In genomic region chr7:141121051-141121531, GRCm38 (mm10) we compare ENCODE assay signal across 13 mouse cellular contexts. TPM values are rescaled to one million over a fixed set of nuclear protein-coding genes. Genes with fewer than 3 reads are reported as not detected.
DNase-seq lines count a peak whose midpoint lies in the region; ATAC-seq lines count a peak whose summit lies in the region.
"Had no signal": no experiment of that assay in that cellular context is flagged by ENCODE, and none has a peak within 500 bp of the region (broad histone marks: within the 10 kb centered on the region; RNA-seq: fewer than 3 reads in every experiment).

No protein-coding gene starts in this region.

- 0 out of 2 replicates have a peak, but pooled peaks have one; percentile 5 for ATAC-seq in common myeloid progenitor, adult 5-6 weeks (replicated peaks; ENCODE audit: low read depth, poor library complexity, severe bottlenecking)
- ATAC-seq: forebrain, embryonic 15.5 days; hindbrain, embryonic 16.5 days had no signal

- 82% methylated on average over 5 of the region's 5 CpGs for whole genome bisulfite sequencing in forebrain, embryonic 10.5 days

- H3K27me3 ChIP-seq in forebrain, embryonic 10.5 days (ENCODE audit: poor library complexity, severe bottlenecking) = peaks cover 25% of the 10 kb centered on the region
- H3K27me3 ChIP-seq: forebrain, embryonic 15.5 days had no signal

- peaks cover 17% of the 10 kb centered on the region for H3K4me1 ChIP-seq in forebrain, embryonic 10.5 days
- H3K4me1 ChIP-seq: forebrain, embryonic 15.5 days had no signal

- H3K9me3 ChIP-seq in forebrain, embryonic 10.5 days = no peaks in the 10 kb centered on the region
- H3K9me3 ChIP-seq: embryonic facial prominence, embryonic 12.5 days; forebrain, embryonic 15.5 days; heart, embryonic 12.5 days had no signal

- H3K4me3 ChIP-seq in forebrain, embryonic 10.5 days = no peak overlapping the region
- H3K4me3 ChIP-seq: embryonic facial prominence, embryonic 12.5 days; forebrain, embryonic 15.5 days; heart, embryonic 12.5 days had no signal

- no peaks in the 10 kb centered on the region for H3K36me3 ChIP-seq in forebrain, embryonic 10.5 days (replicated peaks)
- H3K36me3 ChIP-seq: embryonic facial prominence, embryonic 12.5 days; forebrain, embryonic 15.5 days; heart, embryonic 12.5 days had no signal

- H3K27ac ChIP-seq in forebrain, embryonic 10.5 days = no peak overlapping the region
- H3K27ac ChIP-seq: embryonic facial prominence, embryonic 12.5 days; forebrain, embryonic 15.5 days had no signal

- peak; percentile 92 for DNase-seq in heart, adult 11 months
- no peak for DNase-seq in heart, postnatal 10 days
- peak; percentile 84 to 94 for DNase-seq in kidney, postnatal 36 days
- DNase-seq in lung, postnatal 36 days = peak; percentile 41
- no peak for DNase-seq in right cerebral cortex, postnatal 25 days
- DNase-seq in urinary bladder, postnatal 25 days (ENCODE audit: low spot score) = no peak
- no peak for DNase-seq in forebrain, embryonic 10.5 days (ENCODE audit: extremely low spot score, low spot score)

- intact Hi-C loops in heart, postnatal 10 days (cut with DNase I) = loop anchor here (2.0 kb wide), 1 partner anchor 22 kb away; no protein-coding TSS in a partner anchor

RNA-seq across cellular contexts. Expression of gene Ptdss2, which starts 1.1 kb away (rescaled TPM):
- total RNA-seq in heart, postnatal 10 days (2021) = 10 to 100 TPM; 37.4 to 45.9 TPM
- 12.8 and 16.6 TPM in 2 replicates for total RNA-seq in common myeloid progenitor, adult 5-6 weeks (2017)
- polyA plus RNA-seq in forebrain, embryonic 10.5 days (2016; fragmentation: Nextera tagmentation; extraction: Ambion mirVana) = 81.1 and 84.7 TPM in 2 replicates

RNA-seq across cellular contexts. Expression of gene Ano9, which starts 3.5 kb away (rescaled TPM):
- under 1 TPM; 0.10 to 0.14 TPM for total RNA-seq in heart, postnatal 10 days (2021)
- total RNA-seq in common myeloid progenitor, adult 5-6 weeks (2017) = not detected in 2 replicates
- polyA plus RNA-seq in forebrain, embryonic 10.5 days (2016; fragmentation: Nextera tagmentation; extraction: Ambion mirVana) = 0.53 and 0.69 TPM in 2 replicates
- total RNA-seq: left cerebral cortex, postnatal 10 days had no signal

RNA-seq across cellular contexts. Expression of gene Sigirr, which starts 20.7 kb away (rescaled TPM):
- 1 to 10 TPM; 6.7 to 8.2 TPM for total RNA-seq in heart, postnatal 10 days (2021)
- total RNA-seq in common myeloid progenitor, adult 5-6 weeks (2017) = 17.7 and 26.1 TPM in 2 replicates
- 2.0 and 2.2 TPM in 2 replicates for polyA plus RNA-seq in forebrain, embryonic 10.5 days (2016; fragmentation: Nextera tagmentation; extraction: Ambion mirVana)

RNA-seq across cellular contexts. Expression of gene Pkp3, which starts 43.1 kb away (rescaled TPM):
- under 1 TPM in 1 of 2 experiments, not detected in 1; 0.24 TPM for total RNA-seq in heart, postnatal 10 days (2021)
- total RNA-seq in common myeloid progenitor, adult 5-6 weeks (2017) = 0.19 and 3.4 TPM in 2 replicates
- 2.4 and 2.8 TPM in 2 replicates for polyA plus RNA-seq in forebrain, embryonic 10.5 days (2016; fragmentation: Nextera tagmentation; extraction: Ambion mirVana)
- total RNA-seq: left cerebral cortex, postnatal 10 days had no signal
- polyA plus RNA-seq: forebrain, embryonic 15.5 days had no signal

RNA-seq across cellular contexts. Expression of gene Rnh1, which starts 51.6 kb away (rescaled TPM):
- total RNA-seq in heart, postnatal 10 days (2021) = 10 to 100 TPM; 72.9 to 75.3 TPM
- 42.0 and 54.6 TPM in 2 replicates for total RNA-seq in common myeloid progenitor, adult 5-6 weeks (2017)
- 64.2 and 66.6 TPM in 2 replicates for polyA plus RNA-seq in forebrain, embryonic 10.5 days (2016; fragmentation: Nextera tagmentation; extraction: Ambion mirVana)

Comparison
In these comparisons a context has a peak if more than half of its experiments do, and no peak if none do; other contexts are left out.
1. DNase-seq: peak in heart, adult 11 months (single experiment), kidney, postnatal 36 days (2 of 2) and lung, postnatal 36 days (single experiment); none in heart, postnatal 10 days (0 of 2), right cerebral cortex, postnatal 25 days (single experiment), urinary bladder, postnatal 25 days (single experiment) and forebrain, embryonic 10.5 days (single experiment).